Mouse (Mus musculus): ENCODE measurements around the gene Pde6g. TPM values are rescaled to one million over a fixed set of nuclear protein-coding genes. Genes with fewer than 3 reads are reported as not detected.

The Pde6g gene
- polyA plus RNA-seq, 1 experiment from 2014 or later: 0.59 TPM

- H3K27me3 ChIP-seq (ENCODE audit: control insufficient read depth, insufficient read depth, low read length): no peaks in the 10 kb centered on the region
- WGBS: under 1% methylated on average over 55 of the region's 60 CpGs
- peak within 1 kb of the TSS; percentile 94 for H3K4me2 ChIP-seq (ENCODE audit: low read depth, low read length)
- H3K36me3 ChIP-seq (ENCODE audit: control insufficient read depth, insufficient read depth, low read length): peaks cover 53% of the 10 kb centered on the region
- H3K4me1 ChIP-seq (ENCODE audit: control insufficient read depth, insufficient read depth, low read length): peaks cover 11% of the 10 kb centered on the region
- ATAC-seq (ENCODE audit: low read depth): peak; percentile 95
- H3K4me3 ChIP-seq (ENCODE audit: low read depth, low read length): peak within 1 kb of the TSS; percentile 94
- H3K27ac ChIP-seq (ENCODE audit: low read depth, low read length): peak within 1 kb of the TSS; percentile 90
- peak within 1 kb of the TSS; percentile 81 for H3K9ac ChIP-seq (replicated peaks; ENCODE audit: low read depth, low read length)
- H3K9me3 ChIP-seq (ENCODE audit: control insufficient read depth, low read length): no peaks in the 10 kb centered on the region
Observed at GRCm38 (mm10) chr11:120484265-120484981, 31.1 kb upstream of the Pde6g start, which contains the start of gene Mrpl12. Mrpl12 (plus strand) TSS chr11:120484613.

- H3K9me3 ChIP-seq (ENCODE audit: control insufficient read depth, low read length): no peaks in the 10 kb centered on the region
- peak overlapping the region; percentile 94; the same call in 1 of the 2 replicates for H3K4me2 ChIP-seq (ENCODE audit: low read depth, low read length)
- peaks cover 11% of the 10 kb centered on the region for H3K4me1 ChIP-seq (ENCODE audit: control insufficient read depth, insufficient read depth, low read length)
- H3K36me3 ChIP-seq (ENCODE audit: control insufficient read depth, insufficient read depth, low read length): peaks cover 56% of the 10 kb centered on the region
- H3K27ac ChIP-seq (ENCODE audit: low read depth, low read length): peak overlapping the region; percentile 90; the same call in 1 of the 2 replicates
- ATAC-seq (ENCODE audit: low read depth): no peak
- 94% methylated on average over 7 of the region's 7 CpGs for WGBS
- no peak overlapping the region; the same call in 1 of the 2 replicates for H3K9ac ChIP-seq (replicated peaks; ENCODE audit: low read depth, low read length)
- no peaks in the 10 kb centered on the region for H3K27me3 ChIP-seq (ENCODE audit: control insufficient read depth, insufficient read depth, low read length)
- peak overlapping the region; percentile 94; the same call in 1 of the 2 replicates for H3K4me3 ChIP-seq (ENCODE audit: low read depth, low read length)
Observed at GRCm38 (mm10) chr11:120483448-120483934, 30.2 kb upstream of the Pde6g start.

GRCm38 (mm10) chr11:120472052-120472451 lies 18.8 kb upstream of the Pde6g start:
- no peak for ATAC-seq (ENCODE audit: low read depth)
- no peak overlapping the region for H3K4me2 ChIP-seq (ENCODE audit: low read depth, low read length)
- no peaks in the 10 kb centered on the region for H3K9me3 ChIP-seq (ENCODE audit: control insufficient read depth, low read length)
- H3K27ac ChIP-seq (ENCODE audit: low read depth, low read length): no peak overlapping the region
- WGBS: 97% methylated on average over 6 of the region's 6 CpGs
- H3K27me3 ChIP-seq (ENCODE audit: control insufficient read depth, insufficient read depth, low read length): no peaks in the 10 kb centered on the region
- H3K9ac ChIP-seq (replicated peaks; ENCODE audit: low read depth, low read length): no peak overlapping the region
- H3K4me3 ChIP-seq (ENCODE audit: low read depth, low read length): no peak overlapping the region
- peaks cover 63% of the 10 kb centered on the region for H3K36me3 ChIP-seq (ENCODE audit: control insufficient read depth, insufficient read depth, low read length)
- H3K4me1 ChIP-seq (ENCODE audit: control insufficient read depth, insufficient read depth, low read length): peaks cover 6% of the 10 kb centered on the region; the same call in 1 of the 2 replicates

- peak; percentile 57 for ATAC-seq (ENCODE audit: low read depth)
- peak overlapping the region; percentile 77 for H3K4me3 ChIP-seq (ENCODE audit: low read depth, low read length)
- H3K4me1 ChIP-seq (ENCODE audit: control insufficient read depth, insufficient read depth, low read length): peaks cover 20% of the 10 kb centered on the region
- peak overlapping the region; percentile 56 for H3K4me2 ChIP-seq (ENCODE audit: low read depth, low read length)
- peaks cover 44% of the 10 kb centered on the region for H3K36me3 ChIP-seq (ENCODE audit: control insufficient read depth, insufficient read depth, low read length)
- H3K9me3 ChIP-seq (ENCODE audit: control insufficient read depth, low read length): no peaks in the 10 kb centered on the region
- H3K27me3 ChIP-seq (ENCODE audit: control insufficient read depth, insufficient read depth, low read length): no peaks in the 10 kb centered on the region
- WGBS: under 1% methylated on average over 33 of the region's 33 CpGs
- H3K9ac ChIP-seq (replicated peaks; ENCODE audit: low read depth, low read length): peak overlapping the region; percentile 59
- H3K27ac ChIP-seq (ENCODE audit: low read depth, low read length): no peak overlapping the region
Observed at GRCm38 (mm10) chr11:120467736-120468092, 14.4 kb upstream of the Pde6g start.

- WGBS: under 1% methylated on average over 54 of the region's 54 CpGs
Observed at GRCm38 (mm10) chr11:120467051-120467735, 13.9 kb upstream of the Pde6g start, which contains the start of gene Arl16. Arl16 (minus strand) TSS chr11:120467607.

GRCm38 (mm10) chr11:120465521-120465920 lies 12.2 kb upstream of the Pde6g start:
- ATAC-seq (ENCODE audit: low read depth): no peak
- Histone ChIP-seq H3K27me3 (ENCODE audit: control insufficient read depth, insufficient read depth, low read length) (no peaks in the 10 kb centered on the region), H3K4me2 (ENCODE audit: low read depth, low read length) (peak overlapping the region; percentile 63; the same call in 1 of the 2 replicates), H3K9me3 (ENCODE audit: control insufficient read depth, low read length) (no peaks in the 10 kb centered on the region), H3K9ac (replicated peaks; ENCODE audit: low read depth, low read length) (no peak overlapping the region), H3K4me3 (ENCODE audit: low read depth, low read length) (0 out of 2 replicates have a peak overlapping the region, but pooled peaks have one; percentile 77), H3K36me3 (ENCODE audit: control insufficient read depth, insufficient read depth, low read length) (peaks cover 40% of the 10 kb centered on the region), H3K27ac (ENCODE audit: low read depth, low read length) (no peak overlapping the region), H3K4me1 (ENCODE audit: control insufficient read depth, insufficient read depth, low read length) (peaks cover 20% of the 10 kb centered on the region)
- 91% methylated on average over 4 of the region's 4 CpGs for WGBS

More at GRCm38 (mm10) chr11:120467051-120467735, 13.9 kb upstream of the Pde6g start, which contains the start of gene Arl16:
- H3K4me2 ChIP-seq (ENCODE audit: low read depth, low read length): peak within 1 kb of the TSS; percentile 63
- peak within 1 kb of the TSS; percentile 74 for H3K9ac ChIP-seq (replicated peaks; ENCODE audit: low read depth, low read length)
- peaks cover 20% of the 10 kb centered on the region for H3K4me1 ChIP-seq (ENCODE audit: control insufficient read depth, insufficient read depth, low read length)
- H3K36me3 ChIP-seq (ENCODE audit: control insufficient read depth, insufficient read depth, low read length): peaks cover 43% of the 10 kb centered on the region
- no peaks in the 10 kb centered on the region for H3K27me3 ChIP-seq (ENCODE audit: control insufficient read depth, insufficient read depth, low read length)
- no peaks in the 10 kb centered on the region for H3K9me3 ChIP-seq (ENCODE audit: control insufficient read depth, low read length)
- peak; percentile 100 for ATAC-seq (ENCODE audit: low read depth)
- peak within 1 kb of the TSS; percentile 80 for H3K27ac ChIP-seq (ENCODE audit: low read depth, low read length)
- H3K4me3 ChIP-seq (ENCODE audit: low read depth, low read length): peak within 1 kb of the TSS; percentile 77

GRCm38 (mm10) chr11:120464365-120464764 lies 11.1 kb upstream of the Pde6g start:
- Histone ChIP-seq H3K27me3 (ENCODE audit: control insufficient read depth, insufficient read depth, low read length) (no peaks in the 10 kb centered on the region), H3K9me3 (ENCODE audit: control insufficient read depth, low read length) (no peaks in the 10 kb centered on the region), H3K4me2 (ENCODE audit: low read depth, low read length) (no peak overlapping the region), H3K27ac (ENCODE audit: low read depth, low read length) (no peak overlapping the region), H3K9ac (replicated peaks; ENCODE audit: low read depth, low read length) (no peak overlapping the region), H3K4me1 (ENCODE audit: control insufficient read depth, insufficient read depth, low read length) (peaks cover 20% of the 10 kb centered on the region), H3K36me3 (ENCODE audit: control insufficient read depth, insufficient read depth, low read length) (peaks cover 31% of the 10 kb centered on the region), H3K4me3 (ENCODE audit: low read depth, low read length) (no peak overlapping the region)
- WGBS: 92% methylated on average over 5 of the region's 5 CpGs
- no peak for ATAC-seq (ENCODE audit: low read depth)

GRCm38 (mm10) chr11:120463536-120463935 lies 10.2 kb upstream of the Pde6g start:
- Histone ChIP-seq H3K4me3 (ENCODE audit: low read depth, low read length) (no peak overlapping the region), H3K4me1 (ENCODE audit: control insufficient read depth, insufficient read depth, low read length) (peaks cover 25% of the 10 kb centered on the region), H3K27ac (ENCODE audit: low read depth, low read length) (no peak overlapping the region), H3K4me2 (ENCODE audit: low read depth, low read length) (no peak overlapping the region), H3K27me3 (ENCODE audit: control insufficient read depth, insufficient read depth, low read length) (no peaks in the 10 kb centered on the region), H3K9me3 (ENCODE audit: control insufficient read depth, low read length) (no peaks in the 10 kb centered on the region), H3K9ac (replicated peaks; ENCODE audit: low read depth, low read length) (no peak overlapping the region), H3K36me3 (ENCODE audit: control insufficient read depth, insufficient read depth, low read length) (peaks cover 31% of the 10 kb centered on the region)
- no peak for ATAC-seq (ENCODE audit: low read depth)
- 90% methylated on average over 2 of the region's 2 CpGs for WGBS
